Mouse (Mus musculus) gastrocnemius, adult 2 months (tissue): ENCODE results near the gene Dcaf5. TPM values are rescaled to one million over a fixed set of nuclear protein-coding genes. Genes with fewer than 3 reads are reported as not detected.

Source experiments
- DNase-seq: peaks from one replicate; pipeline ENCODE4 v3.0.0; 2022
- H3K27ac ChIP-seq: fragments of 200-600 bp; 2 replicates; pipeline ENCODE4 v1.8.1; 2022; ENCODE audit warnings: mild to moderate bottlenecking
- H3K4me3 ChIP-seq: fragments of 200-600 bp; 2 replicates; pipeline ENCODE4 v1.8.1; 2022; ENCODE audit warnings: mild to moderate bottlenecking, moderate library complexity
- CTCF ChIP-seq: fragments of 200-600 bp; IDR thresholded peaks from 2 replicates; pipeline ENCODE4 v1.8.1; 2022; ENCODE audit warnings: antibody characterized with exemption, mild to moderate bottlenecking, moderate library complexity
- intact Hi-C: fragments of 180-260 bp; cut with DNase I; formaldehyde crosslinking; loops from one replicate; pipeline ENCODE4 v1.15.1; 2025
- total RNA-seq, 2 experiments: library from RNA; stranded (reverse); gene quantifications; 2 replicates each; pipeline ENCODE4 v1.2.3; 2021

Gene Dcaf5
- total RNA-seq, 2 experiments from 2014 or later = 39.4 to 50.8 TPM

DNA sequence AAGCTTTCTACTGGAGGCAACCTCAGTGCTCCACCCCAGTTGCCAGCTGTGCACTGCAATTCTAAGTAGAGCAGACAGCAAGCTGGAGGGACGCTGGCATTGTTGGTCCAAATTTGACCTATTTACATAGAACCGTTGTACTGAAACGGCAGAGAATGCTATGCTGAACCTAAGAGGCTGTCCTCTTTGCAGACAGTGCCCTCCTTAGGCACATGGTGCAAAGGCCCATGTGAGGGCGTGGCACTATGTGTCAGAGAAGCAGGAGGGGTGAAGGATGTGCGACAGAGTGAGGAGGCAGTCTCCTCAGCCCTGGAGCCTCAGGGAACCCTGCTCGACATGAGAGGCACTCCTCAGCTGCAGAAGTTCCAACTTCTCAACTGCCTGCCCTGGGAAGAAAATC is 40.0 kb downstream of the Dcaf5 start:
- DNase-seq = no peak
- H3K4me3 ChIP-seq = no peak overlapping the region
- no peak overlapping the region for H3K27ac ChIP-seq
- no peak for TF ChIP-seq CTCF
- intact Hi-C loops = loop anchor here (10.0 kb wide), 1 partner anchor 248 kb away; the partner anchor contains the start of genes Erh and Slc39a9

DNA sequence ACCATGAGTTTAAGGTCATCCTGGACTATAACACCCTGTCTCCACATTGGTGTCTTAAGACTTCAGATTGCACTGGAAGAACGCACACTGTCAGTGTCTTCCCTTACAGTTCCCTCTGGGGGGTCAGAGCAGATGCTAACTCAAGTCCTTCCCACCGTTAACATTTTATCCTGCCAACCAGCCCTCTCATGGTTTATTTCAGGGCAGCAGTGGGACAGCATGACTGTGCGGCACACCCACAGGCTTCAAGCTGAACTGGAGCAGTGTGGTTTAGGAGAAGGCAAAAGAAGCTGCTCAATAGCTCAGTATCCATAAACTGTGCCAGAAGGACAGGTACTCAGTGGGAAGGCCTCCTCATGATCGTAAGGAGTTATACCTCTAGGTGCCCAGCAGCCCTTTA is 41.1 kb downstream of the Dcaf5 start:
- no peak for DNase-seq
- Histone ChIP-seq H3K27ac (no peak overlapping the region), H3K4me3 (no peak overlapping the region)
- intact Hi-C loops = loop anchor here (10.0 kb wide), 1 partner anchor 250 kb away; the partner anchor contains the start of genes Erh and Slc39a9
- no peak for TF ChIP-seq CTCF

DNA sequence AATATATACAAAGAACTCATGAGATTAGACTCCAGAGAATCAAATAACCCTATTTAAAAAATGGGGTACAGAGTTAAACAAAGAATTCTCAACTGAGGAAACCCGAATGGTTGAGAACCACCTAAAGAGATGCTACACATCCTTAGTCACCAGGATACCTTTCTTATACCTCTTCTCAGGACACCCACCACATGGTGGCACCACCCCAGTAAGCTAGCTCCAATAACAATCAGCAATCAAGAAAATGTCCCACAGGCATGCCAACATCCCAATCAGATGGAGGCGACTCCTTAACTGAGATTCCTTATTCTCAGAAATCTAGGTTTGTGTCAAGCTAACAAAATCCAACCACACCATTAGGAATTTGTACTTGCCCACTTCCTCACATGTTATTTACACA is 42.4 kb downstream of the Dcaf5 start:
- Histone ChIP-seq H3K4me3 (no peak overlapping the region), H3K27ac (no peak overlapping the region)
- peak; percentile 55 for DNase-seq
- peak; percentile 60 for TF ChIP-seq CTCF
- intact Hi-C loops = loop anchor here (5.0 to 10.0 kb wide), 2 partner anchors 237 to 251 kb away; partner anchors contain the start of genes Erh and Slc39a9

DNA sequence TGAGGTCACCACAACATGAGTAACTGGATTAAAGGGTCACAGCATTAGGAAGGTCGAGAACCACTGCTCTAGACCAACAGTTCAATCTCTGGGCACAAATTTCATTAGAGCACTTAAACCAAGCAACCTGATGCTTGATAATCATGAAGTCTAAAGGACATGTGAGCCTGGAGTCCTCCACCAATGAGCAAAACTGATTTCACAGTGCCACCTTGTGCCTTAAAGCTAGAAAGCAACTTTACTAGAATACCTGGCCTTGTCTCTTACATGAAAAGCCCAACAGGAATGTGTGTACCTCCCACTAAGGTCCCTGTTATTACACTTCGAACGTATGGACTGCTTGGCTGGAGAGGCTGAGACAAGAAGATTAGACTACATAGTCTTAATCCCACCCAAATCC is 47.0 kb downstream of the Dcaf5 start:
- TF ChIP-seq CTCF = peak; percentile 56
- no peak for DNase-seq
- intact Hi-C loops = no loop called here

DNA sequence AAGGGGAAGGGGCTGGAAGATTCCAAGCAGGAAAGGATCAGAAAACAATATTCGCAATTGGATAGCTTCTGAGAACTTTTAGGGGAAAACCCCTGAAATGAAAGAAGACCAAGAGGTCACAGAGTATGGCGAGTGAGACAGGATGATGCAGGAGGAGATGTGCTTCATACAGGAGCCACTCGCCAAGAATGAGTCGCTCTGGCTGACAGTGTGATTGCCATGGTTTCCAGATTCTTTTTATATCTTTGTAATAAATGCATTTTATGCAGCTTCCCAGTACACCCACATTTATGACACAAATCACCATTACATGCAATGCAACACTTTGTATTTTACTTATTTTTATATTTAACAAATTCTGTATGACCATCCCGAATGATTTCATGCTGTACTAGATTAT is 49.1 kb downstream of the Dcaf5 start:
- Histone ChIP-seq H3K27ac (no peak overlapping the region), H3K4me3 (no peak overlapping the region)
- intact Hi-C loops = no loop called here
- DNase-seq = no peak
- no peak for TF ChIP-seq CTCF

More for the DNA sequence above, 47.0 kb downstream of the Dcaf5 start:
- Histone ChIP-seq H3K4me3 (no peak overlapping the region), H3K27ac (no peak overlapping the region)

DNA sequence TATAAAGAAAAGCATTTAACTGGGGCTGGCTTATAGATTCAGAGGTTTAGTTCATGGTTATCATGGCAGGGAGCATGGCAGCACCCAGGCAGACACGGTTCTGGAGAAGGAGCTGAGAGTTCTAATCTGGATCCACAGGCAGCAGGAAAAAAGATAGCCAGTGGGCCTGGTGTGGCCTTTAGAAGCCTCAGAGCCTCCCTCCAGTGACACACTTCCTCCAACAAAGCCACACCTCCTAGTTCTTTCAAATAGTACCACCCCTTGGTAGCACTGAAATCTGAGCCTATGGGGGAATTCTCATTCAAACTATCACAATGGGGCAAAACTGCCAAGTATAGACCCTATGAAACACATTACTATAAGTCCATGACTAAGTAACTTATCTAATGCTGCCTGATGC is 51.0 kb downstream of the Dcaf5 start:
- no peak overlapping the region for H3K4me3 ChIP-seq
- no peak for DNase-seq
- intact Hi-C loops = no loop called here
- no peak for TF ChIP-seq CTCF
- no peak overlapping the region for H3K27ac ChIP-seq

DNA sequence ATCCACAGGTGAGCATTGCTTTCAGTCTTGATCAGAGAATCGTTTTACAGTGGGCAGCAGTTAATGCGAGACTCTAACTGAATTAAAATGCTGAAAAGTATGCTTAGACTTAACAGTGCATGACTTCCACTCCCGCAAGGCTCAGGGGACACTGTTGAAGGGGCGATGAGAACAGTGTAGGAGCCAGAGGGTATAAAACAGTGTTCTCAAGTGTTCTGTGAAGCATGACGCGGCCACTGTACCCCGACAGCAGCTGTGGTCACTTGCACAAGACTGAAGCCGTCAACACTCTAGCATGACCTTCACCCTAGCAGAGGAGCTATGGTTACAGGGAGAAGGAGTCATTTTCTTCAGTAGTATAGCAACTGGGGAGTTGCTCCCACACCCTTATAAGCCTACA is 52.9 kb downstream of the Dcaf5 start:
- Histone ChIP-seq H3K27ac (no peak overlapping the region), H3K4me3 (no peak overlapping the region)
- TF ChIP-seq CTCF = no peak
- no peak for DNase-seq
- intact Hi-C loops = no loop called here

DNA sequence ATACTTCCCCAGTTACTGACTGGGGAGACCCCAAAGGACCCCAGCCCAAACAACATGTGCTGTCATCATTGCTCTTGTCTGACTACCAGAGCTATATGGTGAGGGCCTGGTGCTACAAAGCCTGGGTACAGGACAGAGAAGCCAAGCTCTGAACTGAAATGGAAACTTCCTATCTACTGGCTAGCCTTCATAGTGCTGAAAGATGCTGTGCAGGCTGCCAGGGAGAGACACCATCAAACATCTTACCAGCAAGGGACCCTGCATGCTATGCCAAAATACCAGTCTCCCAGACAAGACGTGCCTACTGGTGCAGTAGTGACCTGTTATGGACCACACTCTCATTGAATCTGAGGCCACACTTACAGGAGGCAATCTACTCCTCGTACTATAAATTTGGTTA is 53.6 kb downstream of the Dcaf5 start:
- H3K4me3 ChIP-seq = no peak overlapping the region
- no peak for TF ChIP-seq CTCF
- H3K27ac ChIP-seq = no peak overlapping the region
- intact Hi-C loops = no loop called here
- DNase-seq = no peak

DNA sequence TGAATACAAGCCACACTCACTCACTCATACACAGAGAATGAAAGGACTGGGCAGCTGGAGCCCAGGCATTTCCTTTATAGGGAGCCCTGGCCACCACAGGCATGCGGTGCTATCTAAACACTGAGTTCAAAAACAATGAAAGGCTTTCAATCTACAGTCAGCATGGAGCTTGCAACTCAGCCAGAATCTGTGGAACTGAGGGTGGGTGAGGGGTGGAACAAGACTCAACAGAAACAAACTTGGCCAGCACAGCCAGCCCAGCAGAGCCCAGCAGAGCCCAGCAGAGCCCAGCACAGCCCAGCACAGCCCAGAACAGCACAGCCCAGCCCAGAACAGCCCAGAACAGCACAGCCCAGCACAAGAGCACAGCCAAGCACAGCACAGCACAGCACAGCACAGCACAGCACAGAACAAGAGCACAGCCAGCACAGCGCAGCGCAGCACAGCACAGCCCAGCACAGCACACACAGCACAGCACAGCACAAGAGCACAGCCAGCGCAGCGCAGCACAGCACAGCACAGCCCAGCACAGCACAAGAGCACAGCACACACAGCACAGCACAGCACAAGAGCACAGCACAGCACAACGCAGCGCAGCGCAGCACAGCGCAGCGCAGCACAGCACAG is 56.5 kb downstream of the Dcaf5 start:
- intact Hi-C loops = loop anchor here (5.0 kb wide), 1 partner anchor 223 kb away; no protein-coding TSS in a partner anchor
- TF ChIP-seq CTCF = no peak
- Histone ChIP-seq H3K4me3 (no peak overlapping the region), H3K27ac (no peak overlapping the region; the same call in 1 of the 2 replicates)
- DNase-seq = no peak

DNA sequence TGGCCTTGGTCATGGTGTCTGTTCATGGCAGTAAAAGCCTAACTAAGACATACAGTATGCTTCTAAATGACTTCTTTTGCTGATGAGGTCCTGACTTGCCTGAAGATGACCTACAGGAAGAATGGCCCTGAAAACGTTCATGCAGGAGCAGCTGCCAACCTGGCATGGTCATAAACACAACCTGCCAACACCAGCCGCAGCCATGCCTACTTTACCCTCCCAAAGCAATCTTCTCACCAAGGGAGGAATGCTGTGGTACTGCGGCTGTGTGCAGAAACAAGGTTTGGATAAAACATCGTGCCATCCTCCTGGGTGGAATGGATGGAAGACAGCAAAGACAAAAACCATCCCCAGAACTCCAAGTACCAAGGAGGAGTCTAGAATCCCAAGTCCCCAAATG is 57.0 kb downstream of the Dcaf5 start:
- TF ChIP-seq CTCF = no peak
- peak; percentile 46 for DNase-seq
- H3K27ac ChIP-seq = no peak overlapping the region; the same call in 1 of the 2 replicates
- H3K4me3 ChIP-seq = no peak overlapping the region
- intact Hi-C loops = loop anchor here (5.0 kb wide), 1 partner anchor 222 kb away; no protein-coding TSS in a partner anchor

DNA sequence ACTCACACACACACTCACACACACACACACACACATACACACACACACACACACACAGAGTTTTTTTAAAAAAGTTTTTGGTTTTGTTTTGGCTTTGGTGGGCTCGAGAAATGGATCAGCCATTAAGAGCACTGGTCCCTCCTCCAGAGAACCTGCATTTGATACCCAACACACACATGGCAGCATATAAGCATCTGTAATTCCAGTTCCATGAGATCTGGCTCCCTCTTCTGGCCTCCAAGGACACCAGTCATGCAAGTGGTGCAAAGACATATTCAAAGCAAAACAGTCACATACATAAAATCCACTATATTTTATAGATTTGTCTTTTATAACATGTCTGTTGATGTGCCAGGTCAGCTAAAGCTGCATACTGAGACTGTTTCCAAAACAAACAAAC is 58.8 kb downstream of the Dcaf5 start:
- no peak overlapping the region for H3K27ac ChIP-seq
- H3K4me3 ChIP-seq = no peak overlapping the region
- intact Hi-C loops = loop anchor here (1.0 to 5.0 kb wide), 2 partner anchors 179 to 220 kb away; no protein-coding TSS in a partner anchor
- peak; percentile 70 for TF ChIP-seq CTCF
- DNase-seq = no peak

DNA sequence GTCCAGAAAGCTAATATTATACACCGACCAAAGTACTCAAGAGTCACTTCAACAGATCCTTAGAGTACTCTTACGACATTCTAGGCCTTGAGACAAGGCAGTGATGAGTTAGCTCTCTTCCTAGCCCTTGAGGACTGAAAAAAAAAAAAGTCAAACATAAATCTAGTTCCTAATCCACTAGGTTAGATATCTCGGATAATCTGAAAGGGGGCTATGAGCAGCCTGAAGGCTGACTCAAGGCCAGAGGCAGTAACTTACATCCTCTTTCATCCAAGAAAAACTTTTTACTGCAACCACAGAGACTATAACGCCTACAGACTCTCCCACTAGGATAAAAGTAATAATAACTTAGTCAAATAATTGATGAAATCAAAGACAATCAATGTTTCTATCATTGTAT is 60.7 kb downstream of the Dcaf5 start:
- H3K4me3 ChIP-seq = no peak overlapping the region
- no peak for DNase-seq
- no peak for TF ChIP-seq CTCF
- H3K27ac ChIP-seq = no peak overlapping the region
- intact Hi-C loops = loop anchor here (5.0 kb wide), 1 partner anchor 218 kb away; no protein-coding TSS in a partner anchor

DNA sequence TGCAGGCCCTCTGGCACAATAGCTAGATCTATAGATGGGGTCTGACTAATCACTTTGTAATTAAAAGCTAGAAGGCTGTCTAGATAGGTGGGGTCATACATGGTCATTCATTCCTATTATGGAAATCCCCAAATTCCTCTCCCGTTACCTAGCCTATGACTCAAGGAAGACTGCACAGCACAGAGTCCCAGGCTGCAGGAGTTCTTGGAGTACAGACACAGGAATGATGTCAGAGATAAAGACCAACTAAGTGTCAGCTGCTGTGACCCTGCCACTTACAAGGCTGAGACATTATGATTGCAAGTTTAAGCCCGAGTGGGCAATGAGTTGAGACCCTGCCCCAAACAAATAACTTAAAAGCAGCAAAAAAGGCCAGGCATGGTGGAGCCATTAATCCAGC is 61.7 kb downstream of the Dcaf5 start:
- DNase-seq = no peak
- H3K27ac ChIP-seq = no peak overlapping the region
- no peak overlapping the region for H3K4me3 ChIP-seq
- TF ChIP-seq CTCF = no peak
- intact Hi-C loops = loop anchor here (5.0 kb wide), 1 partner anchor 217 kb away; no protein-coding TSS in a partner anchor

DNA sequence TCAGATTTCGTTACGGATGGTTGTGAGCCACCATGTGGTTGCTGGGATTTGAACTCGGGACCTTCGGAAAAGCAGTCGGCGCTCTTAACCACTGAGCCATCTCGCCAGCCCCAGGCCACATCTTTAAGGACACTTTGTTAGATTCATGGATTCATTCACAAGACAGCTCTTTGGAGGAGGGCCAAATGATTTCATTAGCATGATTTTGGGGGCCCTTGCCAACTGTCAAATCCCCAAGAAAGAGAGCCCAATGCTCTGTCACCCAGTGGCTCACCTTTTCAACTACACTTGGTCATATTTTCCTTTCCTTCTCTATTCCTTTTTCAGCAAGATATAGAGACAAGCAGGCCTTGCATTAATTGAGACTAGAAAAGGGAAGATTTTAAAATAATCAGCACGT is 63.5 kb downstream of the Dcaf5 start:
- TF ChIP-seq CTCF = no peak
- Histone ChIP-seq H3K4me3 (no peak overlapping the region), H3K27ac (no peak overlapping the region)
- no peak for DNase-seq
- intact Hi-C loops = no loop called here
